Mouse (Mus musculus): Measurements from ENCODE around the gene Olfr606.
"Not testable (repeated sequence)": the region's sequence is repeated elsewhere in the genome, so short reads cannot be mapped to it uniquely, and the experiment has no call there.

Gene Olfr606

DNA sequence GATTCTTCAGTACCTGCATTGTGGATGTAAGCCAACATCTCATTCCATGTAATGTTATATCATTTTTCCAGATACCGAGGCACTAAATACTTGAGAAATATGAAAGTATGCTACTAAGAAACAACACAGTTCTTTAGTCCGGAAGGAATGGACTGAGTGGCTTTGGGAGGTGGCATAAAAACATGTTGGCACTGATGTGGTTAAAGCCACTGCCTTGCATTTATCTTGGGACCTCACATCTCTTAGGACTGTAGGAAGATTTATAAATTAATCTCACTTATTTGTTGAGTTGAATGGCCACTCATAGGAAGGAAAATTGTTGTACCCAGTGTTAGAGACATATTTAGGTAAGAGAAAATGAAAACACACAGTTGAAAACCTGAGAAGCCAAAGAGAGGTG lies at the start of gene Olfr606:
Gene Olfr606, plus strand, starts transcription at position 301 of the 400 bp plus-strand sequence.
- no peak for DNase-seq (ENCODE audit: low read depth)

DNA sequence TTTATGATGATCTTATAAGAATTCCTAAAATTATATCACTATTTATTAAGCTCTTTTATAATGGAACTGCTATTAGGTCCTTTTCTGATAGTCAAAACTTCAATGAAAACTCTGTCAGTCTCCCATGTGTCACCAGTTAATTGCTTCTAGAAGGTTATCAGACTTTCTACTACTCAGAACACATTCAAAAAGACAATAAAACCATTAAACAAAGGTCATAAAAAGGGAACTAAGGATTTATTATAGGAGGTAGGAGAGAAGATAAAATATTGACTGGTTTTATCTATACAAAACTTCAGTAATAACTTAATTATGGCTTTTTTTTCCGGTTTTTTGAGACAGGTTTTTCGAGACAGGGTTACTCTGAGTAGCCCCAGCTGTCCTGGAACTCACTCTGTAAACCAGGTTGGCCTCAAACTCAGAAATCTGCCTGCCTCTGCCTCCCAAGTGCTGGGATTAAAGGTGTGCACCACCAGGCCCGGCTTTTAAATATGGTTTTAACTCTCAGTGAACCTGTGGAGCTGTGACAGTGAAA lies 42.3 kb upstream of the Olfr606 start:
- DNase-seq (ENCODE audit: low read depth): not testable (repeated sequence)

DNA sequence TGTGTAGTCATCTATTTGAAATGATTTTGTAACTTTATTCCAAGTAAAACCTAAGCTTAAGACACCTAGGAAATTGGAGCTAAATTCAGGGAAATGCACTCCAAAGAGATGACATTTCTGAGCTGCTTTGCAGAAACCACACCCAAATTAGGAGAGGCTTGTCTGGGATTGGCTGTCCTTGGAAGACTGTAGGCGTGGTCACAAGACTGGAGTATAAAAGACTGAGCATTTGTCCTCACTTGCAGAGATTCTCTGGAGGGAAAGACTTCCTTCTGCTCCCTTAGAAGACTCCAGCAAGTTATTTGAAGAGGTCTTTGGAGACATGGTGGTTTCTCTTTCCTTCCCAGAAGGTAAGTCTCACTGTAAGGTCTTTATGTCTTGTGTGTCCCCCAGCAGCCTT lies 34.1 kb upstream of the Olfr606 start, which contains the start of gene Usp17lc:
Gene Usp17lc, plus strand, starts transcription at position 301 of the 400 bp plus-strand sequence.
- DNase-seq (ENCODE audit: low read depth): not testable (repeated sequence)

DNA sequence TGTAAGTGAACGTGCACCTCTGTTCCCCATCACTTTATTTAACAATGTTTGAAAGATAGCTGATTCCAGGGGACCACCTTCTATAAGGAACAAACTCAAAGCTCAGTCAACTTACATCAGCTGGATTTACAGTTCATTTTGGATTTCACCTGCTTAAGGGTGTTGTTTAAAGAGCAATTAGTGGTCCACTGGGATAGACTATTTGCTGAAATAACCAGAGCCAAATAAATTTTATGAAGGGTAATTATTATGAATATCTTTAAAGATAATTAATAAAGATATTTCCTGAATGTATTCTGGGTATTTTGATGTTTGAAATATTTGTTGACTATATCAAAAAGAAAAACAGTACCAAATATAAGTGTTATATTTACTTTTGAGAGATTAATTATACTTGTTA lies 3.5 kb upstream of the Olfr606 start, which contains the start of gene Olfr605:
Gene Olfr605, minus strand, starts transcription at position 101 of the 400 bp plus-strand sequence.
- no peak for DNase-seq (ENCODE audit: low read depth)

DNA sequence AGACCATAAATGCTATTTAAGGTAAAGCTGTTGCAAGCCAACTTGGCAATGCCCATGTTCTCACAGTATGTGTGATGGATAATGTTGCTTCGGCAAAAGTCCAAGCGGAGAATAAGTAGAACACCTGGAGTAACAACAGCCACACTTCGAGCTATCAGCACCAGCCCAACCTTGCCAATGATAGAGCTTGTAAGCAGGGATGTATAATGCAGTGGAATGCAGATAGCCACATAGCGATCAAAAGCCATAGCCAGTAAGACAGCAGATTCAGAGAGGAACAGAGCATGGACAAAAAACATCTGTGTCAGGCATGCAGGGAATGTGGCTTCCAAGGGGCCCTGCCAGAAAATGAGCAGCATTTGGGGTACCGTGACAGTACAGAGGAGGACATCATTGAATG lies 11.7 kb downstream of the Olfr606 start:
- no peak for DNase-seq (ENCODE audit: low read depth)

DNA sequence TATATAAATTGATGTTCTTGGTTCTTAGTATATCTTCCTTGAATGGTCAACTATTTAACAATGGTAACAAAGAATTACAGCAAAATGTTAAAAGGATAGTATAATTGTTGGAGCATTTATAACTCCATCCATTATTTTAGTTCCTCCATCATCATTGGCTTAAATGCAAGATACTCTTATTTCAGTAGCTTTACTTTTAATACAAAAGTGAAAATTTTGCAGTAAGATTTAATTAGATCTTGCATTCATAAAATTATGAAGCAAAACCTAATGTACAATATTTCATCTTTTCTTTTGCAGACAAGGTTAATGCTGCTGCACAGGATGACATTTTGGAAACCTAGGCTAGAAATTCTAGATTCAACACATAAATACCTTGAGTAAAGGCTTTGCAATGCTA lies 20.7 kb downstream of the Olfr606 start, which contains the start of gene Olfr608:
Gene Olfr608, plus strand, starts transcription at position 301 of the 400 bp plus-strand sequence.
- no peak for DNase-seq (ENCODE audit: low read depth)

DNA sequence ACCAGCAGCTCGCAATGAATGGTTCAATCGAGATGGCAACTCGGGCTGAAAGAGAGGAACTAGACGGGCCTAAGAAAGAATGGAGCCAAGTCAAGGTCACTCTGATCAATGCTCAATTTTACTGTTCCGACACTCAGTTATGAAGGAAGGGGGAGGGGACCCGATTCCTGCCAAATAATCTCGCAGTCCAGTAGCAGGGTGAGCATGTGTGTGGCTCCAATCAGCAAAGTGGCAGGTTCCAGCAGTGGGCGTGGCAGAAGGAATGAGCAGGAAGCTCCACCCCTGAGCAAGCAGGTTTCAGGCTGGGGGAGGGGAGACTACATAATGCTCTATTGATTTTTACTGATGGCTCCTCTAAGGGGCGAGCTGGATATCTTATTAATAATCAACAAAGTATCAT lies 28.3 kb downstream of the Olfr606 start:
- not testable (repeated sequence) for DNase-seq (ENCODE audit: low read depth)

DNA sequence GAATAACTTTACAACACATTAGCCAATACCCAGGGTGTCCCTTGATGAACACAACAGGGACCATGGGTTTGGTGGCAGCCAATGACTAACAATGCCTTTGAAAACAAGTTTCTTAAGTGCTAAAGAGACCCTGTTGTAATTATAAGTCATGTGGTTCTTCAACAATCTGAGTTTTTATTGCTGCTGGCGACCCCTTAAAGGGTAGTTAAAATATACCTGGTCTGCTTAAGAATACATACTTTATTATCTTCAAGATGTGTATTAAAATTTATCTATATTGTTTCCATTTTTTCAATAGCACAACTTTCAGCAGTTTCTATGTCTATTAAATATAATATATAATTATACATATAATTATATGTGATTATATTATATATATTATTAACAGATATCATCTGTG lies 49.1 kb downstream of the Olfr606 start, which contains the start of gene Olfr609:
Gene Olfr609, minus strand, starts transcription at position 101 of the 400 bp plus-strand sequence.
- DNase-seq (ENCODE audit: low read depth): no peak
